Mouse (Mus musculus) thymus, adult 2 months (tissue): ENCODE results near the gene Cd248. TPM values are rescaled to one million over a fixed set of nuclear protein-coding genes. Genes with fewer than 3 reads are reported as not detected.

Experiments
- DNase-seq: peaks from one replicate; pipeline ENCODE4 v3.0.0; 2021
- H3K27ac ChIP-seq: fragments of 200-500 bp; 2 replicates; pipeline ENCODE4 v1.5.1; 2012; ENCODE audit warnings: low read length, control low read depth; ENCODE audit not compliant: control insufficient read depth, insufficient read depth
- H3K27me3 ChIP-seq: fragments of 200-500 bp; 2 replicates; pipeline ENCODE4 v1.6.1; 2012; ENCODE audit warnings: mild to moderate bottlenecking, low read length, moderate library complexity, mixed read lengths; ENCODE audit not compliant: control insufficient read depth, insufficient read depth
- H3K36me3 ChIP-seq: fragments of 200-500 bp; 2 replicates; pipeline ENCODE4 v1.6.1; 2012; ENCODE audit warnings: mild to moderate bottlenecking, low read length, moderate library complexity; ENCODE audit not compliant: control insufficient read depth, insufficient read depth
- H3K4me1 ChIP-seq: fragments of 200-500 bp; replicated peaks from 2 replicates; pipeline ENCODE4 v1.6.1; 2012; ENCODE audit warnings: low read length; ENCODE audit not compliant: control insufficient read depth, insufficient read depth
- H3K4me3 ChIP-seq: fragments of 200-500 bp; 2 replicates; pipeline ENCODE4 v1.5.1; 2012; ENCODE audit warnings: mild to moderate bottlenecking, low read length, control low read depth, moderate library complexity; ENCODE audit not compliant: control insufficient read depth, insufficient read depth
- CTCF ChIP-seq: fragments of 200-500 bp; IDR thresholded peaks from 2 replicates; pipeline ENCODE4 v1.5.1; 2012; ENCODE audit warnings: mild to moderate bottlenecking, control low read depth, low read length, moderate library complexity, borderline replicate concordance; ENCODE audit not compliant: control insufficient read depth, poor library complexity, insufficient read depth; ENCODE audit errors: extremely low read depth
- POLR2A ChIP-seq: fragments of 200-500 bp; IDR thresholded peaks from 2 replicates; pipeline ENCODE4 v1.6.1; 2012; ENCODE audit warnings: mild to moderate bottlenecking, low read length, control low read depth, moderate library complexity; ENCODE audit not compliant: control insufficient read depth, poor library complexity, insufficient read depth; ENCODE audit errors: extremely low read depth
- WGBS: fragments of 180-500 bp; shearing (Covaris S2); methylation state at CpG from one replicate; pipeline ENCODE4 v1.1.7; 2018; 5-methylcytosine and 5-hydroxymethylcytosine counted together
- polyA plus RNA-seq: library from polyadenylated mRNA; depleted of rRNA; stranded (reverse); fragments of >200 nt; gene quantifications from 2 replicates; pipeline ENCODE4 v1.2.3, GENCODE M21; 2012

Gene Cd248
- polyA plus RNA-seq, 1 experiment, result 7.7 TPM

GRCm38 (mm10) chr19:5045531-5045930 lies 22.3 kb upstream of the Cd248 start:
- WGBS, result 91% methylated on average over 4 of the region's 4 CpGs
- Histone ChIP-seq H3K27ac (no peak overlapping the region), H3K27me3 (no peaks in the 10 kb centered on the region), H3K4me3 (no peak overlapping the region), H3K36me3 (peaks cover 13% of the 10 kb centered on the region), H3K4me1 (peaks cover 7% of the 10 kb centered on the region)
- DNase-seq, result no peak
- TF ChIP-seq POLR2A (no peak), CTCF (no peak)

GRCm38 (mm10) chr19:5048138-5049056 lies 19.5 kb upstream of the Cd248 start:
- H3K4me1 ChIP-seq, result no peaks in the 10 kb centered on the region
- H3K27me3 ChIP-seq, result no peaks in the 10 kb centered on the region; the same call in 1 of the 2 replicates
- DNase-seq, result no peak
- no peak overlapping the region for H3K4me3 ChIP-seq
- H3K27ac ChIP-seq, result no peak overlapping the region
- peaks cover 13% of the 10 kb centered on the region for H3K36me3 ChIP-seq
- 95% methylated on average over 14 of the region's 14 CpGs for WGBS
- TF ChIP-seq POLR2A (no peak), CTCF (no peak)

- Histone ChIP-seq H3K4me3 (no peak overlapping the region), H3K36me3 (peaks cover 13% of the 10 kb centered on the region), H3K27me3 (no peaks in the 10 kb centered on the region; the same call in 1 of the 2 replicates), H3K4me1 (no peaks in the 10 kb centered on the region), H3K27ac (no peak overlapping the region)
- DNase-seq, result no peak
- 96% methylated on average over 6 of the region's 6 CpGs for WGBS
- TF ChIP-seq CTCF, result no peak
Observed at GRCm38 (mm10) chr19:5049325-5049724, 18.6 kb upstream of the Cd248 start.

GRCm38 (mm10) chr19:5050047-5050905 lies 17.6 kb upstream of the Cd248 start, which contains the start of gene Rin1:
Gene Rin1 (plus strand): TSS chr19:5050481.
- Histone ChIP-seq H3K27me3 (no peaks in the 10 kb centered on the region; the same call in 1 of the 2 replicates), H3K4me3 (no peak within 1 kb of the TSS), H3K36me3 (peaks cover 13% of the 10 kb centered on the region), H3K27ac (no peak within 1 kb of the TSS), H3K4me1 (no peaks in the 10 kb centered on the region)
- no peak for TF ChIP-seq CTCF
- no peak for TF ChIP-seq POLR2A
- WGBS, result 31% methylated on average over 14 of the region's 14 CpGs
- no peak for DNase-seq

- no peak overlapping the region for H3K4me3 ChIP-seq
Observed at GRCm38 (mm10) chr19:5051031-5051430, 16.8 kb upstream of the Cd248 start.

GRCm38 (mm10) chr19:5051515-5051914 lies 16.4 kb upstream of the Cd248 start:
- Histone ChIP-seq H3K27me3 (no peaks in the 10 kb centered on the region; the same call in 1 of the 2 replicates), H3K4me3 (no peak overlapping the region), H3K4me1 (no peaks in the 10 kb centered on the region), H3K36me3 (peaks cover 10% of the 10 kb centered on the region), H3K27ac (no peak overlapping the region)
- no peak for DNase-seq
- TF ChIP-seq POLR2A (no peak), CTCF (no peak)
- WGBS, result 84% methylated on average over 3 of the region's 3 CpGs

More at GRCm38 (mm10) chr19:5051031-5051430, 16.8 kb upstream of the Cd248 start:
- 14% methylated on average over 17 of the region's 17 CpGs for WGBS
- Histone ChIP-seq H3K36me3 (peaks cover 13% of the 10 kb centered on the region), H3K27me3 (no peaks in the 10 kb centered on the region; the same call in 1 of the 2 replicates), H3K27ac (no peak overlapping the region), H3K4me1 (no peaks in the 10 kb centered on the region)
- no peak for TF ChIP-seq POLR2A
- no peak for TF ChIP-seq CTCF
- no peak for DNase-seq
